Mouse (Mus musculus) neural tube, embryonic 14.5 days (tissue): Measurements from ENCODE around the gene Tnni2. TPM values are rescaled to one million over a fixed set of nuclear protein-coding genes. Genes with fewer than 3 reads are reported as not detected.

Experiments
- ATAC-seq: fragments of 200-750 bp; cut with Nextera tagmentation; 2 replicates; pipeline ENCODE4 v1.8.0; 2017; ENCODE audit warnings: low read depth, mild to moderate bottlenecking, moderate TSS enrichment, moderate library complexity
- H3K27ac ChIP-seq: fragments of 300-500 bp; sonication (generic); 2 replicates; pipeline ENCODE4 v1.5.1; 2014; ENCODE audit warnings: low read depth, mild to moderate bottlenecking, control low read depth, low read length, moderate library complexity, mixed read lengths
- H3K27me3 ChIP-seq: fragments of 300-500 bp; sonication (generic); 2 replicates; pipeline ENCODE4 v1.6.1; 2014; ENCODE audit warnings: low read length; ENCODE audit not compliant: control insufficient read depth, insufficient read depth
- H3K36me3 ChIP-seq: fragments of 300-500 bp; sonication (generic); 2 replicates; pipeline ENCODE4 v1.6.1; 2014; ENCODE audit warnings: low read length, mixed read lengths; ENCODE audit not compliant: control insufficient read depth, insufficient read depth
- H3K4me1 ChIP-seq: fragments of 300-500 bp; sonication (generic); 2 replicates; pipeline ENCODE4 v1.6.1; 2014; ENCODE audit warnings: low read length; ENCODE audit not compliant: control insufficient read depth, insufficient read depth
- H3K4me2 ChIP-seq: fragments of 300-500 bp; sonication (generic); 2 replicates; pipeline ENCODE4 v1.6.1; 2014; ENCODE audit warnings: mild to moderate bottlenecking, low read depth, low read length, control low read depth
- H3K4me3 ChIP-seq: fragments of 300-500 bp; sonication (generic); 2 replicates; pipeline ENCODE4 v1.5.1; 2014; ENCODE audit warnings: low read depth, low read length, control low read depth, mixed read lengths
- H3K9ac ChIP-seq: fragments of 300-500 bp; sonication (generic); replicated peaks from 2 replicates; pipeline ENCODE4 v1.6.1; 2014; ENCODE audit warnings: low read depth, mild to moderate bottlenecking, control low read depth, low read length, mixed read lengths
- H3K9me3 ChIP-seq: fragments of 300-500 bp; sonication (generic); 2 replicates; pipeline ENCODE4 v1.6.1; 2016; ENCODE audit warnings: low read length; ENCODE audit not compliant: control insufficient read depth
- WGBS: fragments of 180-500 bp; shearing (Covaris S2); extraction: QIAGEN DNeasy Blood & Tissue Kit; methylation state at CpG from one replicate; pipeline ENCODE4 v1.1.7; 2014; 5-methylcytosine and 5-hydroxymethylcytosine counted together
- polyA plus RNA-seq: library from polyadenylated mRNA; unstranded; fragments of >200 nt; fragmentation: Nextera tagmentation; extraction: Ambion mirVana; gene quantifications from 2 replicates; pipeline ENCODE4 v1.2.1, GENCODE M21; 2014

Tnni2 gene
- polyA plus RNA-seq, 1 experiment from 2014 or later, result 4.3 TPM

- Histone ChIP-seq H3K27me3 (no peaks in the 10 kb centered on the region), H3K9ac (no peak overlapping the region), H3K4me3 (no peak overlapping the region), H3K36me3 (no peaks in the 10 kb centered on the region), H3K9me3 (no peaks in the 10 kb centered on the region), H3K4me2 (no peak overlapping the region), H3K4me1 (no peaks in the 10 kb centered on the region), H3K27ac (no peak overlapping the region)
- ATAC-seq, result no peak
- 75% methylated on average over 5 of the region's 5 CpGs for WGBS
Measured at GRCm38 (mm10) chr7:142437324-142437723, 4.3 kb upstream of the Tnni2 start.

GRCm38 (mm10) chr7:142439966-142440365, 1.6 kb upstream of the Tnni2 start:
- ATAC-seq, result no peak
- Histone ChIP-seq H3K4me2 (no peak overlapping the region), H3K27me3 (no peaks in the 10 kb centered on the region), H3K36me3 (no peaks in the 10 kb centered on the region), H3K4me3 (no peak overlapping the region), H3K9ac (no peak overlapping the region), H3K9me3 (no peaks in the 10 kb centered on the region), H3K4me1 (no peaks in the 10 kb centered on the region), H3K27ac (no peak overlapping the region)
- 89% methylated on average over 14 of the region's 14 CpGs for WGBS

DNA sequence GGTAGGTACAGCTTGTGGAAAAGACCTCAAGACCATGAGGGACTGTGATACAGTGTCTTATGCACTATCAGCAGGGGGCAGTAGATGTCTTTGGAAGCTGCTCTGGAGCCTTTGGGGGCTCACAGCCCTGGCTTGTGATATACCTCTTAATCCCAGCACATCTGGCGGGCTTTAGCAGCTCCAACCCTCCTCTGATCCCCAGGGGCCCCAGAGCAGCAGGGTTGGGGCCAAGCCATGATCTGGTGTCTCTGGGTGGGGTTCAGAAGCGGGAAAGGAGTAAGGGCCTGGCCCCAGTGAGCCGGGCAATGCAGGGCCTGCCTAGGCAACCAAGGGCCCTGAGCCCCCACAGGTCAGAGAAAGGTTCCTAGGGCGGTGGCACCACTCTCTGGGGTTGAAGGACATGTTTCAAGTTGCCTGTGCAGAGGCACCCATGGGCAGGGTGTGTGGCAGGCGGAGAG, 922 bp upstream of the Tnni2 start:
- Histone ChIP-seq H3K27me3 (no peaks in the 10 kb centered on the region), H3K9ac (no peak overlapping the region), H3K4me1 (no peaks in the 10 kb centered on the region), H3K36me3 (no peaks in the 10 kb centered on the region), H3K9me3 (no peaks in the 10 kb centered on the region), H3K27ac (no peak overlapping the region), H3K4me3 (no peak overlapping the region), H3K4me2 (no peak overlapping the region)
- WGBS, result 67% methylated on average over 5 of the region's 5 CpGs
- peak; percentile 61; the same call in 1 of the 2 replicates for ATAC-seq

GRCm38 (mm10) chr7:142442081-142442907, 686 bp downstream of the Tnni2 start:
- ATAC-seq, result no peak
- no peak overlapping the region for H3K9ac ChIP-seq
- no peak overlapping the region for H3K4me2 ChIP-seq
- no peaks in the 10 kb centered on the region for H3K9me3 ChIP-seq
- no peak overlapping the region for H3K27ac ChIP-seq
- H3K4me3 ChIP-seq, result no peak overlapping the region
- 83% methylated on average over 9 of the region's 9 CpGs for WGBS
- H3K36me3 ChIP-seq, result no peaks in the 10 kb centered on the region
- no peaks in the 10 kb centered on the region for H3K4me1 ChIP-seq
- no peaks in the 10 kb centered on the region for H3K27me3 ChIP-seq

DNA sequence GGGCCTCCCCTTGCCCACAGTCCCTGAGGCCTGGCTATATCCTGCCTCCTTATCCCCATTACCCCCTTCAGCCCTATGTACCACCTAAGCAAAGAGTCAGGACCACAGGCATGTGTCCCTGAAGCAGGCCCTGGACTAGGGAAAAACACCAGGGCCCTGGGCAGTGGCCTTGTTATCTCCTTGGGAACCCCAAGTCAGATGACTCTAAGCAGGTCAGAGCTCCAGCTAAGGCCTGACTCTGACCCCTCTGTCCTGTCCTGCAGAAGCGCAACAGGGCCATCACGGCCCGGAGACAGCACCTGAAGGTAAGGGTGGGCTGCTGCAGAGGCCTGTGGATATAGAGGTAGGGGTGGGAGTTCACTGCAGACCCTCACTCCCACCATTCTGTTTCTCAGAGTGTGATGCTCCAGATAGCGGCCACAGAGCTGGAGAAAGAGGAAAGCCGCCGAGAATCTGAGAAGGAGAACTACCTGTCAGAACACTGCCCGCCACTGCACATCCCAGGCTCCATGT, 1.4 kb downstream of the Tnni2 start:
- ATAC-seq, result no peak
- H3K4me2 ChIP-seq, result no peak overlapping the region
- H3K4me3 ChIP-seq, result no peak overlapping the region
- H3K36me3 ChIP-seq, result no peaks in the 10 kb centered on the region
- H3K4me1 ChIP-seq, result no peaks in the 10 kb centered on the region
- H3K27ac ChIP-seq, result no peak overlapping the region
- 91% methylated on average over 7 of the region's 7 CpGs for WGBS
- H3K9me3 ChIP-seq, result no peaks in the 10 kb centered on the region
- no peaks in the 10 kb centered on the region for H3K27me3 ChIP-seq
- H3K9ac ChIP-seq, result no peak overlapping the region

DNA sequence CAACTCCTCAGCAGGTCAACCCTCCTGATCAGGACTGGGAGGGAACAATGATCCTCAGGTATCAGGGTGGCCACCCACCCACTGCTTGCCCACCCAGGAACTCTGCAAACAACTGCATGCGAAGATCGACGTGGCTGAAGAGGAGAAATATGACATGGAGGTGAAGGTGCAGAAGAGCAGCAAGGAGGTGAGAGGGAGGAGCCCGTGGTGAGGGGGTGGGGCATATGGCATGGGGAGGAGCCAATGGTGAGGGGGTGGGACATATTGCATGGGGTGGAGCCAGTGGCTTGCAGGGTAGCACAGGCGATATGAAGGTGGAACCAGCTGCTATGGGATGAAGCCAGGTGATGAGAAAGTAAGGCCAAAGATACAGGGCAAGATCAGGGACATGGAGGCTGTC, 1.9 kb downstream of the Tnni2 start:
- Histone ChIP-seq H3K4me3 (no peak overlapping the region), H3K27me3 (no peaks in the 10 kb centered on the region), H3K4me2 (no peak overlapping the region), H3K9ac (no peak overlapping the region), H3K36me3 (no peaks in the 10 kb centered on the region), H3K9me3 (no peaks in the 10 kb centered on the region), H3K4me1 (no peaks in the 10 kb centered on the region), H3K27ac (no peak overlapping the region)
- 88% methylated on average over 5 of the region's 5 CpGs for WGBS
- ATAC-seq, result no peak

DNA sequence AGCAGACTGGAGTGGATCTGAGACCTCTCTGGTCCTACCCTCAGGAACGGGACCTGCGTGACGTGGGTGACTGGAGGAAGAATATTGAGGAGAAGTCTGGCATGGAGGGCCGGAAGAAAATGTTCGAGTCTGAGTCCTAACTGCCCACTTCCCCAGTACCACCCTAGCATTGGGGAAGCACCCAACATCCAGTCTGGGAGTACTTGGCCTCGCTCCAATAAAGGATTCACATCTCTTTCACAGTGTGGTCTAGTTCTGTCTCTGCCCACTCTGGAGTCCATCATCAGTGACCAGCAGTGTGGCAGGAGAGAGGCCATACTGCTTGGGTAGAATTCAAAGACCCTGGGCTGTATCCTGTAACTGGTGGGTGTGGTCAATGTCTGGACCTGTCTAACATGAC, 2.6 kb downstream of the Tnni2 start:
- H3K4me2 ChIP-seq, result no peak overlapping the region
- H3K27ac ChIP-seq, result no peak overlapping the region
- 97% methylated on average over 6 of the region's 6 CpGs for WGBS
- H3K9me3 ChIP-seq, result no peaks in the 10 kb centered on the region
- ATAC-seq, result no peak
- H3K9ac ChIP-seq, result no peak overlapping the region
- H3K4me1 ChIP-seq, result no peaks in the 10 kb centered on the region
- no peak overlapping the region for H3K4me3 ChIP-seq
- H3K36me3 ChIP-seq, result no peaks in the 10 kb centered on the region
- no peaks in the 10 kb centered on the region for H3K27me3 ChIP-seq

- Histone ChIP-seq H3K4me1 (no peaks in the 10 kb centered on the region), H3K9ac (no peak overlapping the region), H3K36me3 (no peaks in the 10 kb centered on the region), H3K9me3 (no peaks in the 10 kb centered on the region), H3K27ac (no peak overlapping the region), H3K27me3 (no peaks in the 10 kb centered on the region), H3K4me2 (no peak overlapping the region), H3K4me3 (no peak overlapping the region)
- ATAC-seq, result no peak
- WGBS, result 84% methylated on average over 6 of the region's 6 CpGs
Measured at GRCm38 (mm10) chr7:142445324-142445723, 3.7 kb downstream of the Tnni2 start.

DNA sequence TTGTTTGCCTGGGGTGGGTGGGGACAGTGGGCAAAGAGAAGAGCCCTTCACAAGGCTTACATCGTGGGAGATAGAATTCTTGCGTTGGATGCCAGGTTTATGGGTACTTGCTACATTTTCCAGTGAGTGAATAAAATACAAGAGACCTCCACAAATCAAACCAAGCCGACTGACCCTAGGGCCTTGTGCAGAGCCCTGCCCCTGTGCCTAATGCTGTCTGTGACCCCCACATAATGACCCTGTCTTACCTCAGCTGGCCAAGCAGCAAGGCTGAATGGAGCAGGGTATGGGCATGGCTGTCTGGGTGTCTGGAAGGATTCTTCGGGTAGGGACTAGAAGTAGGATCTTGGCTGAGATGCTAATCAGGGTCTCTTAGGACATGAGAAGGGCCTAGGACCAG, 4.7 kb downstream of the Tnni2 start:
- Histone ChIP-seq H3K4me2 (no peak overlapping the region), H3K4me3 (no peak overlapping the region), H3K9me3 (no peaks in the 10 kb centered on the region), H3K36me3 (no peaks in the 10 kb centered on the region), H3K4me1 (no peaks in the 10 kb centered on the region), H3K27ac (no peak overlapping the region), H3K9ac (no peak overlapping the region), H3K27me3 (no peaks in the 10 kb centered on the region)
- ATAC-seq, result no peak
- 84% methylated on average over 4 of the region's 4 CpGs for WGBS
